Mouse (Mus musculus): ENCODE data around the gene Myom1.
A peak's percentile ranks its signal among the peaks of the same experiment; 100 is the strongest.

Myom1 gene

GRCm38 (mm10) chr17:71056405-71056804, 54.0 kb downstream of the Myom1 start:
- DNase-seq (ENCODE audit: low read depth, low spot score): no peak

GRCm38 (mm10) chr17:71057758-71058157, 55.3 kb downstream of the Myom1 start:
- DNase-seq (ENCODE audit: low read depth, low spot score): no peak

GRCm38 (mm10) chr17:71059213-71059612, 56.8 kb downstream of the Myom1 start:
- no peak for DNase-seq (ENCODE audit: low read depth, low spot score)

- no peak for DNase-seq (ENCODE audit: low read depth, low spot score)
Observed at GRCm38 (mm10) chr17:71062049-71062560, 59.7 kb downstream of the Myom1 start.

DNA sequence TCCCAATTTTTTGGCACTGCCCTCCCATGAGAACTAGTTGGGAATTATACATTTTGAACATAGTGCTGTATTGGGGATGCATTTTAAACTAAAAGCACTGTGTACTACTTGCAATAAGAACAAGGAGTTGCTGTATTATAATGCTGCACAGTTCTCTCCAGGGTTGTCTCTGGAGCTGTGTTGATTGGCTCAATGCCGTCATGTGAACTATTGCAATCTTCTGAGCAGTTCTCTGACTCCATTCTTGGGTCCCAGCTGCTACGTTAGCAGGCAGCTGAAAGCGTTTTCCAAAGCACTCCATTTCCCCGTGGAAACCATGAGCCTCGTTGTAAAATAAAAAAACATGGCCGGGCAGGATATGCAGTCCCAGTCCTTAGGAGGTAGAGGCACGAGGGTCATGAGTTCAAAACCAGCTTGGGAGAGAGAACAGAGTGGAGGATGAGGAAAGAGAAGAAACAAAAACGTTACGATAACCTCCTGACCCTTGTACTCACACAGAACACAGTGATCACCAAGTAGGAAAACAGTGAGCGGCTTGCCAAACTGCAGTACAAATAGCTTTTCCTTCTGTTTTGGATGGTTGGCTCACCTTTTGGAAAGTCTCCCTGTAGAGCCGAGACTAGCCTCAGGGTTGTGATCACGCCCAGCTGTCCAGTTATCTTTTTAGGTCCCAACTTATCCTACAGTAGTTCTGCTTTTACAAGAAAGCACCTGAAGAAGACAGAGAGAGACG, 60.6 kb downstream of the Myom1 start:
- DNase-seq (ENCODE audit: low read depth, low spot score): no peak

- peak; percentile 58 for DNase-seq (ENCODE audit: low read depth, low spot score)
Observed at GRCm38 (mm10) chr17:71064463-71065014, 62.1 kb downstream of the Myom1 start.

DNA sequence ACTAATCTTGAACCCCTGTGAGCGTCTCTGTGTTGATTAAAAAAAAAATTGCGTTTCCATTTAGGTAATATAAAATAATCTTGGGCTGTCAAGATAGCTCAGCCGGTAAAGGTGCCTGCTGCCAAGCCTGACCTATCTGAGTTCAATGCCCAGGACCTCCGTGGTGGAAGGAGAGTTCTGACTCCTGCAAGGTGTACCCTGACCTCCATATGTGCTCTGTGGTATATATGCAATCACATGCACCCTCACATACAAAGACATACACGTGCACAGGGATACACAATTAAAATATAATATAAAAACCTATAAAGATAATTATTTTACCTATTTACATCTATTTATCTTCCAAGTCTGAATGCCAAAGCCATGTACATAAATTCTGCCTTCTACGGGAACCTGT, 62.7 kb downstream of the Myom1 start:
- DNase-seq (ENCODE audit: low read depth, low spot score): no peak

DNA sequence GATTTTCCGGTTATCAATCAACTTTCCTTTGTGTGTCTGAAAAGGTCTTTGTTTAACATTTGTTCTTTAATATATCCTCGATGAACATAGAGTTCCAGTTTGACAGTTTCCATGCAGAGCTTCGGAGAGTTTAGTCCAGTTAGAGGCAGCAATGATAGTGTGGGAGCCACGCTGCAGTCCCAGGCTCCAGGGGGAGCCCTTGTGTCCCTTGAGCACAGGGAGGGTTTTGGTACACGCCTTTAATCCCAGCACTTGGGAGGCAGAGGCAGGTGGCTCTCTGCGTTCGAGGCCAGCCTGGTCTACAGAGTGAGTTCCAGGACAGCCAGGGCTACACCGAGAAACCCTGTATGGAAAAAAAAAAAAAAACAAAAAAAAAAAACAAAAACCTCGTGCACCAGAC, 66.7 kb downstream of the Myom1 start:
- no peak for DNase-seq (ENCODE audit: low read depth, low spot score)

GRCm38 (mm10) chr17:71071958-71072357, 69.5 kb downstream of the Myom1 start:
- DNase-seq (ENCODE audit: low read depth, low spot score): no peak

DNA sequence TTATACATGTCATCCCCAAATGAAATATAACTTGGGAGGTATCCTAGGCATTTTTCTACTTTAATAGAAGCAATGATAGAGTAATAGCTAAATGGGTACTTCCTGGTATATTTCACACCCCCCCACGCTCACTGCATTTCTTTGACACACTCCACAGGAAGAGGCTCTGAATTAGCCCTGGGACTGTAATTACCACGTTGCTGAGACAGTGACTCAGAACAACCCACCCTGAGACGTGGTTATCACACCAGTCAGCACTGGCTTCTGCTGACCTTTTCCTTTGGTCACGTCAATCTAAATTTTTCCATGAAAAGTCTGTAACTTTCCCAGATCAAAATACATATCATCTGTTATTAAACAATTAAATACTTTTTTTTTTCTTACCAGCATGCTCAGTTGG, 72.0 kb downstream of the Myom1 start:
- DNase-seq (ENCODE audit: low read depth, low spot score): peak; percentile 54

- no peak for DNase-seq (ENCODE audit: low read depth, low spot score)
Observed at GRCm38 (mm10) chr17:71081986-71082385, 79.6 kb downstream of the Myom1 start.

GRCm38 (mm10) chr17:71086969-71087368, 84.5 kb downstream of the Myom1 start:
- DNase-seq (ENCODE audit: low read depth, low spot score): no peak

DNA sequence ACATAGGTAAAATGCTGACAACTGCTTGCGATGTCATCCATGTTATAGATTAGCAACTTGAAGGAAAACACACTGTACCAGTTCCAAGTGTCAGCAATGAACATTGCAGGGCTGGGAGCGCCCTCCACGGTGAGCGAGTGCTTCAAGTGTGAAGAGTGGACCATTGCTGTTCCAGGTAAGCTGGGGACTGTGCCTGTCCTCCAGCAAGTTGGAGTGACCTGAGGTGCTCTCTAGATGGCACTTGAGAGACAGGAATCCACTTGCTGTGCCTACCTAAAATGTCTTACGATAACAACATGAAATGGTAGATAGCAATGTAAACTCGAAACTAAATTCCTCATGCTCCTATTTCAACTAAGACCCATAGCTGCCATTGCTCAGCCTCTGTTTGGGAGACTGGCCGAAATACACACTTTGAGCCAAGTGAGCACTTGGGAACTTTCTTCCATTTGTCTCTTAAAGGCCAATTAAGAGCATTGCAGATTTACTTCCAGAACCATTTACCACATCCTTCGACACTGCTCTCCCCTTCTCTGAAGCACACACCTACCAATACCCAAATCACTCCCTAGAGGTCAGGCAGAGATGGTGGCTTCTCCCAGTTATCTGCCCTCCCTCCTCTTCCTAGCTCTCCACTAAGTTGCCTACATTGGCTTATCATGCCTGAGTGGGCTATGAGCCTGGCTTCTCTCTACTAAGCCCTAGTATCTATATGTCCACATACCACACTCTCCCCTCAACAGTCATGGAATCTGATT, 85.1 kb downstream of the Myom1 start:
- DNase-seq (ENCODE audit: low read depth, low spot score): no peak

DNA sequence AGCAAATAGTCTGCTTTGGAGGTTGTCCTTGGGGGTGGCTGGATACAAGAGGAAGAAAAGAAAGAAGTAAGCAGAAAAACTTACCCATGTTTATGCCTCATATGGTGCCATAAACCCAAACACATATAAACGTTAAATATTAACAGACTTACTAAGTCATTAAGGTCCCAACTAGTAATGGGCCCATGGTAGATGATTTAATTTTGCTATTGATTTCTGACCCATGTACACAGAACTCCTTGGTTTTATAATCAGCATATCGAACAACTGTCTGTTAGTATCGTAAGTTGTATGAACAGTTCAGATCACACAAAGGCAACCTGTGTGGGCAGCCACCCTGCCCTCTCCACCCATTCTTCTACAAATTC, 85.7 kb downstream of the Myom1 start:
- no peak for DNase-seq (ENCODE audit: low read depth, low spot score)

DNA sequence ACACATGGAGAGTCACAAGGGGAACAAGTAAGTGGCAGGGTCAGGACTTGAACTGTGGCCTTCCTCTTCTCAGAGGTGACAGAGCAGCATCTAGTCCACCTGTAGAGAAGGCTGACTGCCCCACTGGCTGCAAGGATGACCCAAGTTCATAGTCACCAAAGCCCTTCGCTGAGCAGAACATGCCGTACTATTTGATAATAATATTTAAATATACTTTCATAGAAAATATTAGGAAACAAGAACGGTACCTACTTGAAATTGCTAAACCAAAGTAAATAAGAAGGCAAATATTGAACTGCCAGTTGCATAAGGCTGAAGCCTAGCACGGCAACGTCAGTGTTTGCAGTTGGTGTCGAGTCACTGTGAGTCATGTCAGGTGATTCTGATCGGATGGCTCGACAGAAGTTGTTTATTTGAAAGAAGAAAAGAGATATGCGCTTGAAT, 86.6 kb downstream of the Myom1 start:
- DNase-seq (ENCODE audit: low read depth, low spot score): no peak

DNA sequence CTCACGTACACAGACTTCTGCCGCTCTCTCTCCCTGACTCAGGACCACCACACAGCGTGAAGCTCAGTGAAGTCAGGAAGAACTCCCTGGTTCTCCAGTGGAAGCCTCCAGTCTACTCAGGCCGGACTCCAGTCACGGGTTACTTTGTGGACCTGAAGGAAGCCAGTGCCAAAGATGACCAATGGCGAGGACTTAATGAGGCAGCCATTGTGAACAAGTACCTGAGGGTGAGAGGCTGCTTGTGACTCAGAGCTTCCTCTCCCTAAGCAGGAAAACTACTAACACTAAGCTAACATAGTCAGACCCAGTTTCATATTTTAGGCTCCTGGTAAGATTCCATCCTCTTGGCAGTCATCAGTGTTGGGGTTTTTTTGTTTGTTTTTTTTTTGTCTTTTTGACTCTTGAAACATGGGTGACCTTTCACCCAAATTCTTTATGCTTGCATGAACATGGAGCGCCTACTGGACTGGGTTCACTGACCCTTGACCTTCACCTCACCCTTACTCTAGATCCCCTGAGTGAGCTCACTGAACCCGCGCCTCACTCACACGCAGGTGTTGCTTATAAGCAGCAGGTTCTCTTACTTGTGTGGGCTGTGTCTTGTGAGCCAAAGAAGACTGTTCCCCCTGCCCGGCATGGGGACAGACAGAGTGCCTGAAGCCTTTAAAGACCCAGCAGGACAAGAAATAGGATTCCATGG, 87.5 kb downstream of the Myom1 start:
- no peak for DNase-seq (ENCODE audit: low read depth, low spot score)

DNA sequence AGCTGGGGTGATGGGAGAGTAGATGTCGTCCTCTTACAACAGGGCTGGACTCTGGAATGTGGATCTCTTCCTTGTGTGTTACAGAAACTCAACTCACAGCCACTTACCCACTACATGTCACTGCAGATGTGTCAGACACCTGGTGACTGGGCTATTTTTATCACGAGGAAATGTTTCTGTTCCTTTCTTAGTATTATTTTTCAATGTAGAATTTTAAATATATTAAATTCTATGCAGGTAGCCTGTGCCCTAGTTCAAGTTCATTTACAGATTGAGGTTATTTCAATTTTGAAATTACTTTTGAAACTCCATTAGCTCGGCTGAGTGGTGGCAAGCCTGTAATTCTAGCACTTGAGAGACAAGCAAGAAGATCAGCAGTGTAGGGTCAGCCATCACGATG, 88.6 kb downstream of the Myom1 start:
- DNase-seq (ENCODE audit: low read depth, low spot score): no peak

GRCm38 (mm10) chr17:71092341-71092740, 89.9 kb downstream of the Myom1 start:
- no peak for DNase-seq (ENCODE audit: low read depth, low spot score)

- DNase-seq (ENCODE audit: low read depth, low spot score): no peak
Observed at GRCm38 (mm10) chr17:71093793-71094192, 91.4 kb downstream of the Myom1 start.

GRCm38 (mm10) chr17:71094438-71094837, 92.0 kb downstream of the Myom1 start:
- no peak for DNase-seq (ENCODE audit: low read depth, low spot score)

DNA sequence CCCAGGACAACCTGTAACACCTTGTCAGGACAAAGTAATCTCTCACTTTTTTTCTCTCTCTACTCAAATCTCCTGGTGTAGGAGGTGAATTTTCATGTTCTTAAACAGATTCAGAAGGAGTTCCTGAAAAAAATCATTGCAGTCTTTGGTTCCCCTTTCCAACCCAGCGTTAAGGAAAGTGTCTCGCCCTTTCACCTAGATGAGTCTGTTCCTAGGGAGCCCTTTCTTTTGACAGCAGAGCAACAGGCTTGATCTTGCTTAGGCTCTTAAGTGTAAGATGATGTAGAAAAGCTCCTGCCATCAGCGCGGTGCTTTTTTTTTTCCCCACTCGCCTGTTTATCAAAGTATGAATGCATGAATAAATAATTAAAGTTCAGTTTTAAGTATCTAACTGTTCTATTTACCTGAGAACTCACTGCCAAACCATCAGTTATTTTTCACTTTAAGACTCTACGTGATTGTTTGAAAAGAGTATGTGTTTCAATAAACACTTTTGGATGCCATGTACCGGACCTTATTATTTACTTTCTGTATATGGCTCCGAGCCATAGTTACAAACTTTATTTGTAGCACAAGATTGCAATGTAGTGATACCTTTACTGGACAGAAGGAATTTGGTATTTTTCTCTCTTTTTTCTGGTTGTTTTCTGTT, 94.2 kb downstream of the Myom1 start:
- no peak for DNase-seq (ENCODE audit: low read depth, low spot score)

GRCm38 (mm10) chr17:71097209-71097597, 94.8 kb downstream of the Myom1 start:
- no peak for DNase-seq (ENCODE audit: low read depth, low spot score)

All from brain, adult 2 months (tissue).